Mouse (Mus musculus) heart, adult 2 months (tissue): ENCODE measurements around the gene Pcdh15.

Experiments
- CTCF ChIP-seq: fragments of 200-600 bp; IDR thresholded peaks from 2 replicates; pipeline ENCODE4 v1.8.1; 2022; ENCODE audit warnings: antibody characterized with exemption, mild to moderate bottlenecking, moderate library complexity
- EP300 ChIP-seq: fragments of 200-500 bp; IDR thresholded peaks from 2 replicates; pipeline ENCODE4 v1.6.1; 2011; ENCODE audit warnings: low read depth, low read length, control low read depth; ENCODE audit not compliant: insufficient read depth

DNA sequence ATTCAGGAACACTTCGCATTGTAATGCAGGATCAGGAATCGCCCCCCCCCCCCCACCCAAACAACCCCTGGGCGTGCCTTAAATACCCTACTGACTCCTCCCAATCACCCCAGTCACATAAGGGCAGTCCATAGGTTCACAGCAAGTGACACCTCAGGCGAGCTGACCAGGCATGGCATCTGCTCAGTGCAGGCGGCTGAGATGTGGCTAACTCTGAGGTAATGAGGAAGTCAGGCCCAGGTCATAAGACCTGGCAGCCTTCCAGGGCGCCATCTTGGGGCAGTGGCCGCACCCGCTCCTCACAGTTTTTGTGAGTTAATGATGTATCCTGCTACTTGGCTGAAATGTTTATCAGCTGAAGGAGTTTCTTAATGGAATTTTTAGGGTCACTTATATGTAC is 713.2 kb downstream of the Pcdh15 start:
- TF ChIP-seq CTCF: no peak
- no peak for TF ChIP-seq EP300
